Mouse (Mus musculus) limb, embryonic 11.5 days (tissue): ENCODE measurements at regions not wholly inside any gene's neighbourhood (a gene's known extent, or its start where the extent isn't known, plus 50 kb on each side); places are given as distances from the start of the nearest gene placed in this dataset.

ENCODE experiments used
- ATAC-seq: fragments of 200-750 bp; cut with Nextera tagmentation; 2 replicates; pipeline ENCODE4 v1.8.0; 2017; ENCODE audit warnings: low read depth; ENCODE audit not compliant: insufficient number of reproducible peaks, low FRiP score, low TSS enrichment
- DNase-seq: peaks from one replicate; pipeline ENCODE4 v3.0.0-alpha.2; 2015; ENCODE audit warnings: low spot score
- H3K27ac ChIP-seq: fragments of 300-500 bp; sonication (generic); replicated peaks from 2 replicates; pipeline ENCODE4 v1.5.1; 2014; ENCODE audit warnings: low read depth, mild to moderate bottlenecking, low read length
- H3K27me3 ChIP-seq: fragments of 300-500 bp; sonication (generic); 2 replicates; pipeline ENCODE4 v1.6.1; 2014; ENCODE audit warnings: mild to moderate bottlenecking, low read length, mixed read lengths; ENCODE audit not compliant: control insufficient read depth, insufficient read depth
- H3K36me3 ChIP-seq: fragments of 300-500 bp; sonication (generic); 2 replicates; pipeline ENCODE4 v1.6.1; 2014; ENCODE audit warnings: mild to moderate bottlenecking, low read length, moderate library complexity, mixed read lengths; ENCODE audit not compliant: control insufficient read depth, insufficient read depth
- H3K4me1 ChIP-seq: fragments of 300-500 bp; sonication (generic); 2 replicates; pipeline ENCODE4 v1.6.1; 2014; ENCODE audit warnings: low read length, mixed read lengths; ENCODE audit not compliant: control insufficient read depth, insufficient read depth
- H3K4me2 ChIP-seq: fragments of 300-500 bp; sonication (generic); 2 replicates; pipeline ENCODE4 v1.6.1; 2014; ENCODE audit warnings: low read depth, mild to moderate bottlenecking, moderate library complexity; ENCODE audit not compliant: severe bottlenecking
- H3K4me3 ChIP-seq: fragments of 300-500 bp; sonication (generic); 2 replicates; pipeline ENCODE4 v1.5.1; 2014; ENCODE audit warnings: low read depth, low read length
- H3K9ac ChIP-seq: fragments of 300-500 bp; sonication (generic); 2 replicates; pipeline ENCODE4 v1.6.1; 2014; ENCODE audit warnings: mild to moderate bottlenecking, low read length
- H3K9me3 ChIP-seq: fragments of 300-500 bp; sonication (generic); 2 replicates; pipeline ENCODE4 v1.6.1; 2016; ENCODE audit warnings: low read length; ENCODE audit not compliant: control insufficient read depth
- WGBS: fragments of 180-500 bp; shearing (Covaris S2); extraction: QIAGEN DNeasy Blood & Tissue Kit; methylation state at CpG from one replicate; pipeline ENCODE4 v1.1.7; 2014; 5-methylcytosine and 5-hydroxymethylcytosine counted together

GRCm38 (mm10) chr1:77029091-77029490 lies 485.8 kb downstream of the Epha4 start:
- Histone ChIP-seq H3K36me3 (no peaks in the 10 kb centered on the region), H3K4me1 (no peaks in the 10 kb centered on the region), H3K9ac (no peak overlapping the region), H3K4me2 (no peak overlapping the region), H3K27me3 (no peaks in the 10 kb centered on the region), H3K9me3 (no peaks in the 10 kb centered on the region), H3K27ac (no peak overlapping the region), H3K4me3 (no peak overlapping the region)
- no peak for DNase-seq
- WGBS = 81% methylated on average over 6 of the region's 6 CpGs
- ATAC-seq = no peak

- Histone ChIP-seq H3K36me3 (no peaks in the 10 kb centered on the region), H3K4me3 (no peak overlapping the region), H3K27ac (no peak overlapping the region), H3K9ac (no peak overlapping the region), H3K9me3 (no peaks in the 10 kb centered on the region), H3K4me2 (no peak overlapping the region), H3K27me3 (no peaks in the 10 kb centered on the region), H3K4me1 (no peaks in the 10 kb centered on the region)
- no peak for ATAC-seq
- DNase-seq = no peak
- 79% methylated on average over 14 of the region's 14 CpGs for WGBS
Observed at GRCm38 (mm10) chr1:77043749-77044564, 470.9 kb downstream of the Epha4 start.

- H3K4me1 ChIP-seq = no peaks in the 10 kb centered on the region
- H3K9ac ChIP-seq = no peak overlapping the region
- DNase-seq (peak; percentile 4), ATAC-seq (no peak)
- H3K36me3 ChIP-seq = no peaks in the 10 kb centered on the region
- H3K27me3 ChIP-seq = no peaks in the 10 kb centered on the region
- WGBS = 93% methylated on average over 7 of the region's 7 CpGs
- H3K4me2 ChIP-seq = no peak overlapping the region
- H3K9me3 ChIP-seq = no peaks in the 10 kb centered on the region
- no peak overlapping the region for H3K4me3 ChIP-seq
- H3K27ac ChIP-seq = no peak overlapping the region
Observed at GRCm38 (mm10) chr1:77048720-77049406, 466.0 kb downstream of the Epha4 start.

GRCm38 (mm10) chr1:77051239-77051638 lies 463.6 kb downstream of the Epha4 start:
- no peak overlapping the region for H3K9ac ChIP-seq
- no peaks in the 10 kb centered on the region for H3K36me3 ChIP-seq
- H3K4me2 ChIP-seq = no peak overlapping the region
- no peaks in the 10 kb centered on the region for H3K27me3 ChIP-seq
- DNase-seq (peak; percentile 18), ATAC-seq (no peak)
- no peak overlapping the region for H3K4me3 ChIP-seq
- H3K27ac ChIP-seq = no peak overlapping the region
- WGBS = 79% methylated on average over 5 of the region's 5 CpGs
- no peaks in the 10 kb centered on the region for H3K9me3 ChIP-seq
- H3K4me1 ChIP-seq = no peaks in the 10 kb centered on the region

GRCm38 (mm10) chr1:77053837-77054540 lies 460.9 kb downstream of the Epha4 start:
- Histone ChIP-seq H3K36me3 (no peaks in the 10 kb centered on the region), H3K4me2 (no peak overlapping the region), H3K9me3 (no peaks in the 10 kb centered on the region), H3K27me3 (no peaks in the 10 kb centered on the region), H3K9ac (no peak overlapping the region), H3K4me3 (no peak overlapping the region), H3K27ac (no peak overlapping the region), H3K4me1 (no peaks in the 10 kb centered on the region)
- DNase-seq (peak; percentile 2), ATAC-seq (no peak)
- WGBS = 77% methylated on average over 4 of the region's 4 CpGs

GRCm38 (mm10) chr1:77062468-77062867 lies 452.4 kb downstream of the Epha4 start:
- H3K4me2 ChIP-seq = no peak overlapping the region
- no peak overlapping the region for H3K4me3 ChIP-seq
- ATAC-seq = no peak
- no peak for DNase-seq
- no peaks in the 10 kb centered on the region for H3K36me3 ChIP-seq
- WGBS = 80% methylated on average over 3 of the region's 3 CpGs
- no peaks in the 10 kb centered on the region for H3K4me1 ChIP-seq
- no peak overlapping the region for H3K27ac ChIP-seq
- H3K9ac ChIP-seq = no peak overlapping the region
- no peaks in the 10 kb centered on the region for H3K27me3 ChIP-seq
- H3K9me3 ChIP-seq = no peaks in the 10 kb centered on the region

- Histone ChIP-seq H3K27me3 (no peaks in the 10 kb centered on the region), H3K27ac (no peak overlapping the region), H3K4me3 (no peak overlapping the region), H3K36me3 (no peaks in the 10 kb centered on the region), H3K9ac (no peak overlapping the region), H3K4me2 (no peak overlapping the region), H3K4me1 (no peaks in the 10 kb centered on the region), H3K9me3 (no peaks in the 10 kb centered on the region)
- ATAC-seq (no peak), DNase-seq (no peak)
- WGBS = 84% methylated on average over 1 of the region's 1 CpGs
Observed at GRCm38 (mm10) chr1:77073071-77073470, 441.8 kb downstream of the Epha4 start.

GRCm38 (mm10) chr1:77074926-77075885 lies 439.7 kb downstream of the Epha4 start:
- Histone ChIP-seq H3K9me3 (no peaks in the 10 kb centered on the region), H3K36me3 (no peaks in the 10 kb centered on the region), H3K9ac (no peak overlapping the region), H3K4me1 (no peaks in the 10 kb centered on the region), H3K4me3 (no peak overlapping the region), H3K27me3 (no peaks in the 10 kb centered on the region), H3K27ac (no peak overlapping the region), H3K4me2 (no peak overlapping the region)
- no peak for ATAC-seq
- no peak for DNase-seq
- 79% methylated on average over 13 of the region's 13 CpGs for WGBS
